Mouse (Mus musculus) cortical plate, adult 2 months (tissue): ENCODE results near the gene Ankrd33.

ENCODE experiments used
- CTCF ChIP-seq: fragments of 200-500 bp; IDR thresholded peaks from 2 replicates; pipeline ENCODE4 v1.5.1; 2011; ENCODE audit warnings: mild to moderate bottlenecking, control low read depth, low read length; ENCODE audit not compliant: insufficient read depth; ENCODE audit errors: extremely low read depth
- POLR2A ChIP-seq: fragments of 200-500 bp; IDR thresholded peaks from 2 replicates; pipeline ENCODE4 v1.6.1; 2011; ENCODE audit warnings: mild to moderate bottlenecking, low read length, control low read depth; ENCODE audit not compliant: insufficient read depth; ENCODE audit errors: extremely low read depth

DNA sequence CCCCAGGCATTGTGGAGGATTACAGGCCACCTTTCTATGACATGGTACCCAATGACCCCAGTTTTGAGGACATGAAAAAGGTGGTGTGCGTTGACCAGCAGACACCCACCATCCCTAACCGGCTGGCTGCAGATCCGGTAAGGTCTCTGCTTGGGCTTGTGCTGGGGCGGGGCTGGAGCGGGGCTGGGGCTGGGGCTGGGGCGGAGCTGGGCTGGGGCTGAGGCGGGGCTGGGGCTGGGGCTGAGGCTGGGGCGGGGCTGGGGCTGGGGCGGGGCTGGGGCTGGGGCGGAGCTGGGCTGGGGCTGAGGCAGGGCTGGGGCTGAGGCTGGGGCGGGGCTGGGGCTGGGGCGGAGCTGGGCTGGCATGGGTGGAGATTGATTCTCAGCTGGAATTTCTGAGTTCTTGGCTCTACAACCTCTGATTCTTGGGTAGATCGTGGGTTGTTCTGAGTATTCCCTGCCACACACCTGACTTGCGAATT lies 25.5 kb downstream of the Ankrd33 start:
- TF ChIP-seq CTCF (no peak), POLR2A (no peak)
